Mouse (Mus musculus) intestine, embryonic 14.5 days (tissue): ENCODE measurements around the gene Robo2. TPM values are rescaled to one million over a fixed set of nuclear protein-coding genes. Genes with fewer than 3 reads are reported as not detected.
"Not testable (repeated sequence)": the region's sequence is repeated elsewhere in the genome, so short reads cannot be mapped to it uniquely, and the experiment has no call there.

Experiments
- ATAC-seq: fragments of 200-750 bp; cut with Nextera tagmentation; replicated peaks from 2 replicates; pipeline ENCODE4 v1.8.0; 2017; ENCODE audit warnings: low read depth, moderate number of reproducible peaks, moderate TSS enrichment, moderate library complexity; ENCODE audit not compliant: low FRiP score, low TSS enrichment
- DNase-seq: peaks from one replicate; pipeline ENCODE4 v3.0.0-alpha.2; 2018; ENCODE audit warnings: low spot score
- H3K27ac ChIP-seq: fragments of 300-500 bp; sonication (generic); 2 replicates; pipeline ENCODE4 v1.5.1; 2014; ENCODE audit warnings: low read depth, mild to moderate bottlenecking, control low read depth
- H3K27me3 ChIP-seq: fragments of 300-500 bp; sonication (generic); replicated peaks from 2 replicates; pipeline ENCODE4 v1.6.1; 2014; ENCODE audit warnings: low read length, control low read depth; ENCODE audit not compliant: control insufficient read depth, insufficient read depth
- H3K36me3 ChIP-seq: fragments of 300-500 bp; sonication (generic); 2 replicates; pipeline ENCODE4 v1.6.1; 2014; ENCODE audit warnings: low read length, control low read depth; ENCODE audit not compliant: control insufficient read depth, insufficient read depth
- H3K4me1 ChIP-seq: fragments of 300-500 bp; sonication (generic); replicated peaks from 2 replicates; pipeline ENCODE4 v1.6.1; 2014; ENCODE audit warnings: low read length, control low read depth, mixed read lengths; ENCODE audit not compliant: control insufficient read depth, insufficient read depth
- H3K4me2 ChIP-seq: fragments of 300-500 bp; sonication (generic); 2 replicates; pipeline ENCODE4 v1.6.1; 2014; ENCODE audit warnings: low read length
- H3K4me3 ChIP-seq: fragments of 300-500 bp; sonication (generic); 2 replicates; pipeline ENCODE4 v1.5.1; 2014; ENCODE audit warnings: low read depth, low read length, control low read depth, mixed read lengths
- H3K9ac ChIP-seq: fragments of 300-500 bp; sonication (generic); 2 replicates; pipeline ENCODE4 v1.6.1; 2014; ENCODE audit warnings: mild to moderate bottlenecking, low read length
- H3K9me3 ChIP-seq: fragments of 300-500 bp; sonication (generic); 2 replicates; pipeline ENCODE4 v1.6.1; 2016; ENCODE audit warnings: low read length, control low read depth; ENCODE audit not compliant: control insufficient read depth
- WGBS: fragments of 180-500 bp; shearing (Covaris S2); extraction: QIAGEN DNeasy Blood & Tissue Kit; methylation state at CpG from one replicate; pipeline ENCODE4 v1.1.7; 2014; 5-methylcytosine and 5-hydroxymethylcytosine counted together
- polyA plus RNA-seq: library from polyadenylated mRNA; unstranded; fragments of >200 nt; fragmentation: Nextera tagmentation; extraction: Ambion mirVana; gene quantifications from 2 replicates; pipeline ENCODE4 v1.2.1, GENCODE M21; 2014

The Robo2 gene
- polyA plus RNA-seq, 1 experiment from 2014 or later: 35.7 TPM

DNA sequence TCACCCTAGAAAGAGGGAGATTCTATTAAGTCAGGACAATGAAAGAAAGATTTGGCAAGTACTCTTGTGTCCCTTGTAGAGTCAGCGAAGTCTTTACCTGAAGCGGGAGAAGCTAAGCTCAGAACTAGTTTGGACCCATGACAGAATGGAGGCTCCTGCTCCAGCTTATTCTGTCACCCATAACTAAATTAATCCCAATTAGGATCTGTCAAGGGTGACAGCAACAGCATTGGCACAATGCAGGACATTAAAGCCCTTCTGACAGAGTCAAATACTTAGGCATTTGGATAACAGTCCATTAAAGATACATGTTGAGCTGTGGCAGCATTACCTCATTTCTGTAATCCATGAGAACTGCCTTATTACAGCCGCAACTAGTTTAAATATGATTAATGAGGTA is 298.5 kb downstream of the Robo2 start:
- Histone ChIP-seq H3K27ac (no peak overlapping the region), H3K9ac (no peak overlapping the region), H3K4me1 (no peaks in the 10 kb centered on the region), H3K36me3 (no peaks in the 10 kb centered on the region), H3K4me3 (no peak overlapping the region), H3K4me2 (no peak overlapping the region), H3K27me3 (no peaks in the 10 kb centered on the region), H3K9me3 (no peaks in the 10 kb centered on the region)
- WGBS: 87% methylated on average over 3 of the region's 3 CpGs
- no peak for ATAC-seq
- no peak for DNase-seq

DNA sequence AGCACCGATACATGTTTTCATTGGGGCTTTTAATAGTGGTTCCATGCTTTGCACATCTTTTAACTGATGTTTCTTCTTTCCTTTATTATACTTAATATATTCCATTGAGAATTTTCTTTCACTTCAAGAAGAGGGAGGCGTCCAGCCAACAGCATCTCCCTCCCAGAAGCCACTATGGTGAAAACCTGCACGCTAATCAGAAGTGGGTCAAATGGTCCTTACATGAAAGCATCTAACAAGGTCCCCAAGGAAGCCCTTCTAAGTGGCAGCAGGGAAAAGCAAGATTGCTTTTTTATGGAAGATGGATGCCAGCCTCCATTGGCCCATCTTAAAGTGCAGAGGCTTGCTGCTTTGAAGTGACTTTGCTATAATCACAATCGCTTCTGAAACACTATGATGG is 300.5 kb downstream of the Robo2 start:
- Histone ChIP-seq H3K9me3 (no peaks in the 10 kb centered on the region), H3K4me3 (no peak overlapping the region), H3K36me3 (no peaks in the 10 kb centered on the region), H3K27me3 (no peaks in the 10 kb centered on the region), H3K9ac (no peak overlapping the region), H3K4me2 (no peak overlapping the region), H3K27ac (no peak overlapping the region), H3K4me1 (no peaks in the 10 kb centered on the region)
- DNase-seq (no peak), ATAC-seq (no peak)
- 87% methylated on average over 4 of the region's 4 CpGs for WGBS

DNA sequence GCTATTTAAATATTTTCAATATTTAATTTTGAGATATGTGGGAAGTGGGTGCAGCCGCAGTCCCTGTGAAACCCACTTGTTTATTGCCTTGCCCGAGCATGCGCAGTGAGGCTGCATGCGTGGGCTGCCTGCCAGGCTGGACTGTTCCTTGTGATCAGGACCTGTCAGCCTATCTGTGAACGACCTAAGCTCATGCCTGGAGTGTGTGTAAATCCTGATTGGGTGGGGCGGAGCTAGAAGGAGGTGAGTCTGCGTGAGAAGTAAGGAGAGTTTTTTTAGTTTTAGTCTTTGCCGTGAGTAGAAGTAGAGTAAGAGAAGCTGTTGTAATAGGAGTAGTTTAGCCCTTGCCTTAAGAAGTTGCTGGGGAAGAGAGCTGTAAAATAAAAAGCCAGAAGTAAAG is 307.2 kb downstream of the Robo2 start:
- not testable (repeated sequence) for H3K27me3 ChIP-seq, H3K9ac ChIP-seq, H3K9me3 ChIP-seq, H3K4me3 ChIP-seq, H3K27ac ChIP-seq, H3K36me3 ChIP-seq, ATAC-seq, H3K4me1 ChIP-seq, H3K4me2 ChIP-seq, DNase-seq
- WGBS: 75% methylated on average over 8 of the region's 8 CpGs

DNA sequence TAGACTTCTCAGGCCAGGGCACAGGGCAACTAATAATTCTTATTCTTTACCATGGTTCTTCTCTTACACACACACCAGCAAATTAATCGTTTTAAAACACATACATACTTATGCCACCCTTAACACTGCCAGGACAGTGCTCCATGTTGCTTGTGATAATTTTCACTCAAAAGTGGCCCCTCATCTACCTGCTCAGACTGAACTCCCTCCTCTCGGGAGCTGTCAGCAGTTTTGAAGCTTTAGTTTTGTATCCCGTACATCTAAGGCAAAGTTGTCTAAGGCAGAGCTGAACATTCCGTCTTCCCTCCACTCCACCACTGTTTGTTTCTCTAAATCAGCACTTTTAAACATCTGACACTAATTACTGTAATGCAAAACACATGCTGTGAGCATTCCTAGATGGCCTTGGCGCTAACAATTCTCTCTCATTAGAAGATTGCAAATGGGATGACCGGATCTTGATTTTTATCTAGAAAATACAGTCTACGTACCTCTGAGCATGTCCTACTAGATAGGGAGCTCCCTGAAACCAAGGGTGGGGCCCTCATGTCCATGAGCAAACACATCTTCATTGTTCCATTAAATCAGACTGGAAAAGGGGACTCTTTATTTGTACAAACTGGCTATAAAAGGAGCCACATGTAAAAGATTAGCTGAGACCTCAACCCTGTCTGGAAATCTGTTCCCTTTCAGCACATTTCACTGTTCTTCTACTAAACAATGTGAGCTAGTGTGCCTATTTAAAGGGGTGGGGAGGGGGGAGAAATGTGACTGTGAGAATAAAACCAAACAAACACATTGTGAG is 318.4 kb downstream of the Robo2 start:
- no peaks in the 10 kb centered on the region for H3K27me3 ChIP-seq
- DNase-seq (no peak), ATAC-seq (no peak)
- no peak overlapping the region for H3K4me3 ChIP-seq
- H3K4me2 ChIP-seq: no peak overlapping the region
- no peaks in the 10 kb centered on the region for H3K9me3 ChIP-seq
- H3K9ac ChIP-seq: no peak overlapping the region
- H3K4me1 ChIP-seq: no peaks in the 10 kb centered on the region
- H3K27ac ChIP-seq: peak overlapping the region; percentile 25; the same call in 1 of the 2 replicates
- WGBS: 58% methylated on average over 7 of the region's 7 CpGs
- no peaks in the 10 kb centered on the region for H3K36me3 ChIP-seq

DNA sequence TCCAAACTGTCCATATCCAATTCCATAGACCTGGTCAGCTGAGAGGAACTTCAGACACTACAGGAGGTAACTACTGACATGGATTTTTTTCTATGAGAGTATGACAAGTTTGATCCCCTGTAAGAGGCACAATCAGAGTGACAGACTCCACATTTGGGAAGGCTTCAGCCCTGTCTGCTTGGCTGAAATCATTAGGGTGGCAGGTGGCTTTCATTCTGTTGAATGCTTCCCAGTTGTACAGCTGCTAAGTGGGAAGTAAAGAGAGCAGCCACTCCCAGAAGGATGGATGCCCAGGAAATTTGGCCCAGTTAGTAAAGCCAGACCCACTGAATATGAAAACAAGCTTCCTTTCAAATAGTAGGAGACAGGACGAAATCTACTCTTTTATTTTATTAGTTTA is 321.7 kb downstream of the Robo2 start:
- H3K36me3 ChIP-seq: no peaks in the 10 kb centered on the region
- DNase-seq (no peak), ATAC-seq (no peak)
- no peaks in the 10 kb centered on the region for H3K27me3 ChIP-seq
- no peak overlapping the region for H3K4me2 ChIP-seq
- 85% methylated on average over 1 of the region's 1 CpGs for WGBS
- H3K4me1 ChIP-seq: no peaks in the 10 kb centered on the region
- H3K27ac ChIP-seq: no peak overlapping the region
- no peaks in the 10 kb centered on the region for H3K9me3 ChIP-seq
- no peak overlapping the region for H3K9ac ChIP-seq
- no peak overlapping the region for H3K4me3 ChIP-seq

DNA sequence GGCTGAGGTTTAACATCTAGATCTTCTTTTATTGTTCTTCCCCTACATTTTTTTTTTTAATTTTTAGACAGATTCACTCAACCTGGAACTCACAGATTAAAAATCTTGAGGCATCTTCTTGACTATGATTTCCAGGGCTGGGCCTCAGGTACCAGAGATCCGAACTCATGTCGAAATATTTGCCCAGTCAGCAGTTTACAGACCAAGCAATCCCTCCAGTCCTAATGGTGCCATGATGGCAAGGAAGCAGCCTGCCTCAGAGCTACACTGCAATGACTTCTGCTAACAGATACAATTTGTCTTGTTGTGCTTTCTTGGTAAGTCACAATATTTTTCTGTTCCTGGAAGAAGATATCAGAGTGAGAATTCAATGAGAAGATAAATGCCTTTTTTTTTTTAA is 327.4 kb downstream of the Robo2 start:
- no peak for DNase-seq
- ATAC-seq: no peak
- WGBS: 94% methylated on average over 2 of the region's 2 CpGs

DNA sequence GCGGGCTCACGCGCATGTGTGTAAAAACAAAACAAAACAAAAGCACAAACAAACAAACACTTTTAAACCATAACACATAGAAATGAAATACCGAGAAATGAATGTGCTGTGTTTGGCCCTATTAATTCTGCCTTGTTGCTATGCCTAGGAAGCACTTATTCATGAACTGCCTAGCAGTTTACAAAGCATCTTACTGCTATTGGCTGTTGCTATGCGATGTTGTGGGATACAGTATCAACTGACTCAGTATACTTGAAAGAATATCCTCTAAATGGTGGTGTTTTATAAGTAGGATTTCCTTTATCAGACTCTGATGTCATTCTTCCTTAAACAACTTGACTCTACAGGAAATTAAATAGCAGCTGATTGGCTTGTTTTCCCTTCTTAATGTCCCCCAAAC is 339.0 kb downstream of the Robo2 start:
- WGBS: 96% methylated on average over 5 of the region's 5 CpGs

More for the DNA sequence above, 327.4 kb downstream of the Robo2 start:
- H3K27me3 ChIP-seq: no peaks in the 10 kb centered on the region
- no peak overlapping the region for H3K27ac ChIP-seq
- no peak overlapping the region for H3K4me3 ChIP-seq
- no peak overlapping the region for H3K9ac ChIP-seq
- no peak overlapping the region for H3K4me2 ChIP-seq
- H3K9me3 ChIP-seq: no peaks in the 10 kb centered on the region
- no peaks in the 10 kb centered on the region for H3K4me1 ChIP-seq
- no peaks in the 10 kb centered on the region for H3K36me3 ChIP-seq

DNA sequence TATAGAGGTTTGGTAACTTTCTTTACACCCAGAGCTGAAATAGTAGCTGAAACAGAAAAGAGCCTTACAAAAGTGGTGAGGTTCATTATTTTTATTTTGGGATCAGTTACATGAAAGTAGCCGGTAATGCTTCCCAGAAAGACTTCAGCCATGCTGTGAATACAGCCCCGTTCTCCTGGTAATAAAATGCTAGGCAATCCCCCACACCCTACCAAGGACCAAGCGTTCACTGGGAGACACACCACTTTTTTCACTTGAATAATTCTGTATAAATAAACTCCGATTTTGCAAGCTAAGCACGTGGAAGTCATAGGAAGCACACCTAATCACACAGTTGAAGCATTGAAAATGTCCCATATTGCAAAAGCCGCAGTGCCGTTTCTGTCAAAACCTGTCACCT is 341.0 kb downstream of the Robo2 start:
- Histone ChIP-seq H3K4me3 (no peak overlapping the region), H3K9ac (no peak overlapping the region), H3K4me2 (no peak overlapping the region), H3K4me1 (no peaks in the 10 kb centered on the region), H3K36me3 (no peaks in the 10 kb centered on the region), H3K27me3 (no peaks in the 10 kb centered on the region), H3K9me3 (no peaks in the 10 kb centered on the region), H3K27ac (no peak overlapping the region)
- 76% methylated on average over 7 of the region's 7 CpGs for WGBS
- ATAC-seq (no peak), DNase-seq (no peak)

More for the DNA sequence above, 339.0 kb downstream of the Robo2 start:
- H3K27ac ChIP-seq: no peak overlapping the region
- H3K36me3 ChIP-seq: no peaks in the 10 kb centered on the region
- H3K4me3 ChIP-seq: no peak overlapping the region
- H3K4me2 ChIP-seq: no peak overlapping the region
- H3K9me3 ChIP-seq: no peaks in the 10 kb centered on the region
- DNase-seq (no peak), ATAC-seq (no peak)
- no peak overlapping the region for H3K9ac ChIP-seq
- no peaks in the 10 kb centered on the region for H3K4me1 ChIP-seq
- no peaks in the 10 kb centered on the region for H3K27me3 ChIP-seq

DNA sequence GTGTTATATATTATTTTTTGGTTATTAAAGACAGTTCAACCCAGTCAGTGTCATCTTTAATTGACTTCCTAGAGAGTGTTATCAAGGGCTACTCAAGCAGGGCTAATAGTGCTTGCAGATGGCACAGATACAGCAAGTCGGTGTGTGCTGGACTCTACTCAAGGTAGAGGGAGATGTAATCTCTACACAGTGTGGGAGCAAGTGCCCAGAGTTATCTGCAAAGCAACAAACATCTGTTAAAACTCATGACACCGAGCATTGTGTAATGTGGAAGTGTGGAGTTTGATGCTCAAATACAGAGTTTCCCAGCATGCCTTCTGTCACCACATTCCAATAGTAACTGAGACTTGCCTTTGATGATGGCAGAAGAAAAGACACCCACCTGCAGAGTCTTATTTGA is 345.7 kb downstream of the Robo2 start:
- no peak for DNase-seq
- WGBS: 69% methylated on average over 2 of the region's 2 CpGs
- no peak overlapping the region for H3K27ac ChIP-seq
- H3K4me3 ChIP-seq: no peak overlapping the region
- H3K36me3 ChIP-seq: no peaks in the 10 kb centered on the region
- no peaks in the 10 kb centered on the region for H3K27me3 ChIP-seq
- no peaks in the 10 kb centered on the region for H3K4me1 ChIP-seq
- ATAC-seq: no peak
- no peaks in the 10 kb centered on the region for H3K9me3 ChIP-seq
- H3K4me2 ChIP-seq: no peak overlapping the region
- H3K9ac ChIP-seq: no peak overlapping the region
